Mouse (Mus musculus): ENCODE measurements around the gene Gstz1. TPM values are rescaled to one million over a fixed set of nuclear protein-coding genes. Genes with fewer than 3 reads are reported as not detected.
"Not testable (repeated sequence)": the region's sequence is repeated elsewhere in the genome, so short reads cannot be mapped to it uniquely, and the experiment has no call there.

Gene Gstz1
- polyA plus RNA-seq (2017; shearing (Covaris generic)) = 10 to 100 TPM; 13.8 to 21.4 TPM

- ATAC-seq = peak; percentile 82
These were observed at the start of gene Gstz1 for GRCm38 (mm10) chr12:87146966-87147365. Gene Gstz1, plus strand, starts transcription at chr12:87147165.

- ATAC-seq = no peak
These were observed 46.6 kb upstream of the Gstz1 start for GRCm38 (mm10) chr12:87100331-87100730.

- ATAC-seq = no peak
These were observed 44.8 kb upstream of the Gstz1 start, which contains the start of gene Ngb for GRCm38 (mm10) chr12:87102165-87102631. Gene Ngb, minus strand, starts transcription at chr12:87102539.

GRCm38 (mm10) chr12:87103471-87103870 is 43.5 kb upstream of the Gstz1 start:
- ATAC-seq = no peak

GRCm38 (mm10) chr12:87104796-87105195 is 42.2 kb upstream of the Gstz1 start:
- ATAC-seq = no peak

- ATAC-seq = no peak
These were observed 39.5 kb upstream of the Gstz1 start for GRCm38 (mm10) chr12:87107357-87107977.

GRCm38 (mm10) chr12:87121918-87122589 is 24.9 kb upstream of the Gstz1 start:
- ATAC-seq = no peak

- no peak for ATAC-seq
These were observed 19.7 kb upstream of the Gstz1 start for GRCm38 (mm10) chr12:87127256-87127655.

- ATAC-seq = peak; percentile 99
These were observed 16.7 kb upstream of the Gstz1 start for GRCm38 (mm10) chr12:87130224-87130623.

- ATAC-seq = no peak
These were observed 15.8 kb upstream of the Gstz1 start for GRCm38 (mm10) chr12:87131181-87131580.

GRCm38 (mm10) chr12:87131619-87132018 is 15.3 kb upstream of the Gstz1 start:
- ATAC-seq = no peak

- no peak for ATAC-seq
These were observed 14.8 kb upstream of the Gstz1 start for GRCm38 (mm10) chr12:87132210-87132609.

- no peak for ATAC-seq
These were observed 14.2 kb upstream of the Gstz1 start for GRCm38 (mm10) chr12:87132784-87133183.

GRCm38 (mm10) chr12:87137439-87138341 is 9.3 kb upstream of the Gstz1 start:
- no peak for ATAC-seq

GRCm38 (mm10) chr12:87138342-87138701 is 8.6 kb upstream of the Gstz1 start:
- no peak for ATAC-seq

GRCm38 (mm10) chr12:87138768-87139167 is 8.2 kb upstream of the Gstz1 start:
- ATAC-seq = no peak

GRCm38 (mm10) chr12:87142156-87142555 is 4.8 kb upstream of the Gstz1 start:
- no peak for ATAC-seq

- peak; percentile 91 for ATAC-seq
These were observed 577 bp downstream of the Gstz1 start, which contains the start of gene Pomt2 for GRCm38 (mm10) chr12:87147395-87148089. Gene Pomt2, minus strand, starts transcription at chr12:87147968.

- no peak for ATAC-seq
These were observed 1.2 kb downstream of the Gstz1 start for GRCm38 (mm10) chr12:87148136-87148535.

- ATAC-seq = no peak
These were observed 2.5 kb downstream of the Gstz1 start for GRCm38 (mm10) chr12:87149471-87149870.

GRCm38 (mm10) chr12:87154448-87154847 is 7.5 kb downstream of the Gstz1 start:
- not testable (repeated sequence) for ATAC-seq

- no peak for ATAC-seq
These were observed 10.4 kb downstream of the Gstz1 start for GRCm38 (mm10) chr12:87157361-87157760.
